Mouse (Mus musculus) cerebellum, postnatal 4 days (tissue): ENCODE data around the gene Ankrd13b.

Source experiments
- DNase-seq, 2 experiments: peaks; one replicate each; pipeline ENCODE4 v3.0.0; 2022; ENCODE audit warnings: low spot score in 2 of 2, mixed read lengths in 1 of 2

The Ankrd13b gene

DNA sequence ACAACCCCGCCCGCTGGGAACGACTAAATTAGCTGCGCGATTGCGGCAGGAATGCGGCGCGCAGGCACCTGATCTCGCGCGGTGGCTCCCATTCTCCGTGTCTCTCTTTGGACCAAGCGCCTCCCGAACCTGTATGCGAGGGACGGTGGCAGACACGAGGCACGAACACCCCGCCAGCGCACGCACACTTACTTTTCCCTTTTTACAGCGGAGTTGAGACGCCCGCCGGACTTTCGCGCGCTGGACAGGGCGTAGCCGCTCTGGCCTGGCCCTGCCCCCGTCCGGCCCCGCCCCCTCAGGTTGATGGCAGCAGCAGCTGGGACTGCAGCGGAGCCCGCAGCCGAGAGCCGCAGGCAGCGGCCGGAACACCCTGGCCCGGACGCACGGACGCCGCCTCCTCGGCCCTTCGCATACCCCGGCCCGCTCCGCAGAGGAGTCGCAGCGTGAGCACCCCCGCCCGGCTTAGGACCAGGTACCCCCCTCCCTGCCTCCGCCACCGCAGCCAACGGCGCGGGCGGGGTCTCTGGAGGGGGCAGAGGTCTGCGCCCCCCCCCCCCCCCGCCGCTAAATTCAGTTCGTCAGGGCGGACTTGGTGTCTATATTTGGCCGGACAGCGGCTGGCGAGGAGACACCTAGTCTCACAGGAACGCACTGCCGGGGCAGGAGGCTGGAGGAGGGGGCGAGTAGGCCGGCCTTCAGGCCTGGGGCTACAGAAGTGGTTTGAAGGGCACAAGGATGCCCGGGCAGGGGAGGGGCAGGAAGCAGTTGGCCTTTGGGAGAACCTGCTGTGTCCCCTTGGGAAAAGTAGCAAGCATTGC, 27.0 kb downstream of the Ankrd13b start, which contains the start of gene Coro6:
Gene Coro6 (plus strand): TSS at position 129 of the 818 bp plus-strand sequence.
- no peak for DNase-seq

DNA sequence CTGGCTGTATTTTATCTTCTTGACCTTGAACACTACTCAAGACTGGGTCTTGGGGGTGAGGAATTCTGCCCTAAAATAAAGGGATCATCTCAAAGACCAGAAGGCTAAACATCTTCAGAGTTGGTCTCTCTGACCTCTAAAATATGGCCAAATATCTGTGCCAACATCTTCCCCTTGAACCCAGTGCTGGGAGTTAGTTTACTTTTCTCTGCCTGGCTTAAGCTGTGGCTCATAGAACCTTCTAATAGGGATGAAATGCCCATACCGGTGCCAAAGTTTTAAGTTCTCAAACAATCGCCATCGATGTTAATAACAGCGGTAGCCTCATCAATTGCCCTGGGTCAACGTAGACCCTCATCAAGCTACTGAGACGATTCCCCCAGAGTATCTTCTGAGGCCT, 27.6 kb downstream of the Ankrd13b start:
- DNase-seq = no peak

DNA sequence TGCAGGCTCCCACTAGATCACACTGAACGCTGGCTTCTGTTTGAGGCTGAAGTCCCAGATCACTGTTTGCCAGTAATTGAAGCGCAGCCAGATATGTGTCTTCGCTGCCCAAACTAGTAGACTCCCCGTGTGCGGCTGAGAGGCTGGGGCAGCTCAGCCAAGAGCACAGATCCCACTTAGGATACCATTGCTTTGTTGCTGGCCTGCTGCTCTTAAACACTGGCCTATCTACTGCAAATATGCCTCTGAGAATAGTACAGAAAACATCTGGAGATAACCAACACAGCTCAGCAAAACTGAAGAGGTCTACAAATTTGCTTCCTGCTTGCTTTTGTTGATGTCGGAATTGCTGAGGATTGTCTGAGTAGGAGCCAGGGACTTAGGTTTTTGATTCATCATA, 32.6 kb downstream of the Ankrd13b start:
- DNase-seq = peak in 1 of 2 experiments; percentile 40

DNA sequence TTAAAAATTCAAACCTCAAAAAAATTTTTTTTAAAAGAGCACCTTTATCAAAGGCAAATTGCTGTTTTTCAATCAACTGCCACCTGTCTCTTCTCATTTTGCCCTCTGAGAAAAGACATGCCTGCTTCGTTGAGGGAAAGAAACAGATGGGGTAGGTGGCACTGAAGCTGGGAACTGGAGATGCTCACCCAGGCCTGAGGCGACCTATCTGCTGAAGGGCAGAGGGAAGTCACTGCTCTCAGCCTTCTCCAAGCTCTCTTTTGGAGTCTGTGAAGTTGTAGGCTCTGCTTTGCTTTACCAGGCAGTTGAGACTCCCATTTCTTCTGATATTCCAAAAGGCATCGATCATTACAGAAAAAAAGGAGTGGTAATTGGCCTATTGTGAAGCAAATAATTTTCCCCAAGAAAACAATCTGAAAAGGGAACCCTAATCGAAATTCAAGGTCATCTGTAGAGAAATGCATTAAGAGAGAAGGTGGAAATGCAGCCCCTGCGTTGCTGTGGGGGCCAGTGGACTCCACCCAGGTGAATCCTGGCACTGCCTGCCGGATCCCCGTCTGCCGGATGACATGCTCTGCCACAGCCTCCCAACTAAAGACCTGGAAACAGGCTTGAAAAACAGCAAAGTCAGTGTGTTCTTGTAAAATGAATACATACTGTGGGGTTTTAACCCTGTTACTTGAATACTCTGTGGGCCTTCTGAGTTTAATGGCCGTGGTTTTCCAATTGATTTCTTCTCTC, 33.5 kb downstream of the Ankrd13b start:
- no peak for DNase-seq

DNA sequence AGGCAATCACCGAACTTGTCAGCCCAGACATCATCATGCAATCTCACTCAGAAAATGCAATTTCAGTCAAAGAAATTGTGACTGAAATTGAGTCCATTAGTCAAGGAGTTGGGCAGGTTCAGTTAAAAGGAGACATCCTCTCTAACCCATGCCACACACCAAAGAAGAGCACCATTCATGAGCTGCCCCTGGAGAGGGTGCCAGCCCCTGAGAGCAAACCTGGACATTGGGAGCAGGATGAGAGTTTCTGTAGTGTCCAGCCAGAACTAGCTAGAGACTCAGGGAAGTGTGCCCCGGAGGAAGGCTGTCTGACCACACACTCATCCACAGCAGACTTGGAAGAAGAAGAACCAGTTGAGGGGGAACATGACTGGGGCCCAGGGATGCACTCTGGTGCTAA, 36.1 kb downstream of the Ankrd13b start:
- DNase-seq = no peak

DNA sequence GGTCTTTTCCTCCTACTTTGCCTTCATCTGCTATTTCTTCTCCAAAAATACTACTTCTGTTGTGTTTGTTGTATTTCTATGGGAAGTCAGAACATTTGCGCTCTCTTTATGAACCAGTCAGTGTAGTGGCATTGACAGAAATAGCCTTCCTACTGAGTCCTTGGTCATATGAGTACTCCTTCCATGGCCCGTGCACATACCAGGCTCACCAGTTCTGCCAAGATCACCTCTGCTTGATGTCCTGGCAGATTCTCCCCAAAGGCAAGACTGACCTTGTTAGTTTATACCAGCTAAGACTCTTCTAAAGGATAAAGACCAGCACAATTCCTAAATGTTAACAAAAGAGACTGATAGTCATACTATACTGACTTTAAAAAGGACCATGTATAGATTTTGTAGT, 37.8 kb downstream of the Ankrd13b start:
- DNase-seq = no peak

DNA sequence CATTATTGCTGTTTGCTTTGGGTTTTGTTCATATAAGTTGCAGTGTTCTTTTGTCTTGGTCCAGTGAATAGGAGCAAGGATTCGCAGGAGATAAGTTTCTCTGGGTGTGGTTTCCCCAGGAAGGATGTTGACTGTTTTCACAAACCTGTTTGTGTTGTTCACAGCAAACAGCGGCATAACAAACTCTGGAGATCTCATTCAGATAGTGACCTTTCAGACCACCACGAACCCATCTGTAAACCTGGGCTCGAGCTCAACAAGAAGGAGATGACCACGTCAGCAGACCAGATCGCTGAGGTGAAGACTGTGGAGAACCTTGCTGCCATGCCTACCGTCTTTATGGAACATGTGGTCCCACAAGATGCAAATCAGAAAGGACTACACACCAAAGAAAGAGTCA, 40.3 kb downstream of the Ankrd13b start:
- DNase-seq = no peak

DNA sequence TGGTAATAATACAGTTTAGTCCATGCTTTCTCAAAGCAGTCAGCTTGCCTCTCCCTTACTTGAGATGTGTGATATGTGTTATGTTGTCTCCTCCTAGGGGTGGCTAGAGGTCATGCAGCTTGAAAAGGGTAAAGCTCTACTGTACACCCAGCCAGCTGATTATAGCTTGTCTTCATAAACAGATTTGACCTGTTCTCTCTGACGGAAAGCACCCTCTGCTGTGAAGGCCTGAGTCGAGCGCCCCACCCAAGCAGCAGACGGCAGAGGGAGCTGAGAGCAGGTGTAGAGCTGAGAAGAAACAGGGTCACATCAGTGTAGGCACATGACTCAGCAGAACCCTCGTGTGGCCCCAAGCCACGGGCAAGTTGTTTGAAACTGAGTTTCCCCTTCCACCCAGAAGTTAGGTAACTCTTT, 42.8 kb downstream of the Ankrd13b start:
- no peak for DNase-seq

DNA sequence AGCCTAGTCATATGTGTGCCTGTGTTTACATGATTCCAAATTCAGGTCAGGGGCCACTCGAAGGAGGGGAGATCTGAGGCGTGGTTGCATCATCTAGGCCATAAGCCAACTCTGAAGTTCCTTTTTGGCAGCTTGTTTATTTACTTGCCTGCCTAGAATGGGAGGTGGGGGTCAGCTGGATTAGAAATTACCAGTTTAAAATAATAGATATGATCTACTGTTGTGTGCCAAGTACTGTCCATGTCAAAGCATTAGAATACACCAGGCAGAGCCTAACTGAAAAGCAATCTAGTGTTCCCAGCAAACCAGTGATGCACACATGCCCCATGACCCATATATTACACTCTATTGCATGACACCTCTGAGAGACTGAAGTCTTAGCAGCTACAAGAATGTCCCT, 44.5 kb downstream of the Ankrd13b start:
- DNase-seq = no peak

DNA sequence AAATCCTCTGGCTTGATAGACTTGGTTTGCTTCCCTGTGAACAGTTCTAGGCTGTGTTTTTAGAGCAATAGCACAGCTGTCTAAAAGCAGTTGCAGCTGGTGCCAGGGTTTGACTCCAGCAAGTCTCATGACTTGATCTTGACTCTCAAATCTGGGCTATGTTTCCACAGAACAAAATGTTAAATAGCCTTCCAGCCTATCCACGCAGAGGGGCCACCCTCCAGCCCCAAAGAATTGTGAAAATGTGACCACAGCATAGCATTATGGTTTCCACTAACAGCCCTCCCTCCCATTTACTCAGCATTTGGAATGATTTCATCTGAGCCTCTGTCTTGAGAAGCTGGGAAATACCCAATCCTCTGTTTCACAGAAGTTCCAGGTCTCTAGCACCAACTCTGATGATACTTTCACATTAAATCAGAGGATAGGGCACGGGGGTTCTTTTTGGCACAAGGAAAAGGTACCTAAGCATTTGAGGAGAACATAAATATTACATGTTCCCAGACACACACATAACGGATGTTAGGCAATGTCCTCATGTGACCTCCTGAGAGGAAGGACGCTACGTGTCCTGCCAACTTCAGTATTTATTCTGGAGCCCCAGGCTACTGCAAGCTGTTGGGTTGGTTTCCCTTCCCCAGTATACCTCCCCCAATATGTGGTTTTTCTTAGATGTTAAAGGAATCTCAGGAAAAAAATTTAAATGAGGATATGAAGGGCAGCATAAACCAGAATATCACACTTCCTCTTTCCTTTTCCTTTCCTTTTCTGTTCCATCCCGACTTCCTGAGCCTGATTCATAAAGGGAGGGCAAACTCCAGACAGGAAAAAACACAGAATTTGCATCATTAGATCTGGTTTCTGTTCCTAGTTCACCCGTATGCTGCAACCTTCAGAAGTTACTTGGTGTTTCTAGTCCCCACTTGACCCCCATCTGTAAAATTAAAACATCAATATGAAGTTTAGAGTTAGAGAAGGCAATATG, 47.0 kb downstream of the Ankrd13b start:
- no peak for DNase-seq

DNA sequence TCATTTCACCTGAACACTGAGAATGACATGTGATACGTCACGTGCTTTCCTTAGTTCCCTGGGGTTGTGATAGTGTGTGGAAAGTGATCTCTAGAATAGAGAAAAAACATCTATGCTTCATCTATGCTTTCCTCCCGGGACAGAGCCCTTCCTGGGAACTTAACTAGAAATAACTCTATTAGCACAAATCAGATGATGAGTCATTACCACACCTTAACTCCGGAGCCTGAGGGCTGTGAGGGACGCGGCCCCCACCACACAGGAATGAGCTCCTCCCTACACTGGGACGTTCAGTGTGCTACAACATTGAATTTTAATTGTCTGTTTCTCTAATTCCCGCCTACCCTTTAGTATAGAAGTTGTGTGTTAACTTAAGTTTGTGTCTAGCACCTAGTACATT, 48.5 kb downstream of the Ankrd13b start:
- no peak for DNase-seq

DNA sequence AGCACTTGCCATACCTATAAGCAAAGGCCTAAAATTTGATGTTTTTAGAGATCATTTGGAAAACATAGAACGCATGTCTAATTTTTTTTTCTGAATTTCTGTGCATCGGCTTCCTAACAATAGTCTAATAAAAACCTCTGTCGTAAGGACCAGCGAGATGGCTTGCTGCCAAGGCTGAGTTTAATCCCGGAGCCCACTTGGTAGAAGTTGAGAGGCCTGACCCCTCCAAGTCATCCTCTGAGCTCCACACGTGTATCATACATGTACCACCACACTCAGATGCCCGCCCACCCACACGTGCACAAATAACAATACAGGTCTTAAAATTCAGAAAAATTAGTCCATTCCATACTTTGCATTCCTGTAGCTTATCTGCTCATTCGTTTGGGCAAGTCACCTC, 49.4 kb downstream of the Ankrd13b start:
- no peak for DNase-seq

DNA sequence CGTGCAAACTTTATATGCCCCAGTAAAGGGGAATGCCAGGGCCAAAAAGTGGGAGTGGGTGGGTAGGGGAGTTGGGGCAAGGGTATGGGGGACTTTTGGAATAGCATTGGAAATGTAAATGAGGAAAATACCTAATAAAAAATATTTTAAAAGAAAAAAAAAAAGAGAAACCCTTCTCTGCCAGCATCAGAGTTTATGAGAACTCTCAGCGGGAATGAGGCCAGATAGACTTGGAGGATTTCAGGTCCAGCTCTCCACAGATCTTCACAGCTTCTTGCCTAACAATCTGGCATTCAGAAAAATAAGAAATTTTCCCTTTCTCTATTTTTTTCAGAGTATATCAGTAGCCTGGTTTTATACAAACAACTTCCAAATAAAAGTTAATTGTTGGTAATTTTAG, 52.5 kb downstream of the Ankrd13b start:
- no peak for DNase-seq

DNA sequence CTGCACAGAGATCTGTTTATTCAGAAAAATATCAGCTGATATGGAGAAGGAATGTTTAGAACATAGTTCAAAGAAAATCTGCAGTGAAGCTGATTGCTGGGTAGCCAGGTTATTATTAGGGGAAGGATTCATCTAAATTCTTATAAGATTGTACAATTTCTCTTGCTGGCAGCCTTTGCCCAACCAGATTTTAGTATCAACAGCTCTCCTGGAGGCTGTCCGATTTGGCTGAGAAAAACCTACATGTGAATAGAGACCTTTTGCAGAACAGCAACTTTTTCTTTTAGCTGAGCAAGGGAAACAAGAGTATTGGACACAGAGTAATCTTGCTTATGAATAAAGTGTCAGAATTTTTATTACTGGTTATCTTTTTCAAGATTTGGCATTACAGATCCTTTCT, 61.0 kb downstream of the Ankrd13b start:
- no peak for DNase-seq

DNA sequence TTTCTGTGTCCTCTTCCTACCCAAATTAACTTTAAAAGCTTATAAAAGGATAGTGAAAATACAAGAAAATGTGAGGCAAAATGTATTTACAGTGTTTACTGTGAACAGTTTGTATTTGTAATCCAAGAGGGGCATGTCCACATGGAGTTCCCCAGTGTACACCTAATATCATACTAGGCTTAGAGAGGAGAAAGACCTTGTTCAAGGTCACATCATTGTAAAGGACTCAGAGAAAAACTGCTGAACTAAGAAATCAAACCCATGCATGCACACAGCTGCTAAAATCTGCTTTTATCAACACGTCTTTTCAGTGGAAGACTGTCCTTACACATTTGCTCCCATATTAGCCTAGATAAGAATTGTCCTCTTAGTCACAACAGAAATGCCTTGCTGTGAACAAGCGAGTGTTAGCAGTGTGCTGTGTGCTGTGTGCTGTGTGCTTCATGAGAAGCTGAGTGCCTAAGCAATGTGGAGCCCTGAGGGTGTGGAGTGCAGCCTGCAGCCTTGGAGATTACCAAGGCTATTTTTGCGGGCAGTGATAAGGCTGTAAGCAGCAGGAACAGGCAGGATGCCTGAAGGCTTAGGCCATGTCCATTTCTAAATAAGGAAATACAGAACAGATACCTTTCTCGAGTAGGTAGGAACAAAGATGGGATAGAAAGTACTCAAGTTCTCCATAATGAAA, 66.2 kb downstream of the Ankrd13b start:
- DNase-seq = no peak
